Mouse (Mus musculus) liver, postnatal 0 days (tissue): ENCODE measurements around the gene Vmn1r76.

Source experiments
- CTCF ChIP-seq: sonication (generic); IDR thresholded peaks from 2 replicates; pipeline ENCODE4 v1.5.1; 2016; ENCODE audit warnings: antibody characterized with exemption, low read depth
- EP300 ChIP-seq: IDR thresholded peaks from 2 replicates; pipeline ENCODE4 v1.6.1; 2016; ENCODE audit warnings: antibody characterized with exemption, low read depth, mild to moderate bottlenecking

DNA sequence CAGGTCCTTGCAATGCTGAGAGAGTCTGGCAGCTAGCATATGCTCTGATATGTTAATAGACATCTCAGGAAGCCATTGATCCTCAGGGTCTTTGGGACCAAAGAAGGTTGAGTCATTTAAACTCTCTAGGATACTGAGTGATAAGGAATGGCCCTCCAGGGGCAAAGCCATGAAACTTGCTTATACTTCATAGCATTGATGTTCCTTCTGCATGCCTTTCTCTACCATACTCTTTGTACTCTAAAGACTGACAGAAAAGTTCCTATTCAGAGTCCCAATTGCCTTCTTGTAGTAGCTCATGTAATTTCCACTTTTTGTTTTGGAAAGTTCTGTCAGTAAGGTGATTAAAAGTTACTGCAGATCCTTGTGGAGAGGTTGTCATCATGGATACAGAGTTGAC lies 63.7 kb downstream of the Vmn1r76 start, which contains the start of gene Vmn1r75:
- TF ChIP-seq CTCF (no peak), EP300 (no peak)
